Mouse (Mus musculus) neural tube, embryonic 14.5 days (tissue): Measurements from ENCODE around the gene Thpo. TPM values are rescaled to one million over a fixed set of nuclear protein-coding genes. Genes with fewer than 3 reads are reported as not detected.

Experiments
- ATAC-seq: fragments of 200-750 bp; cut with Nextera tagmentation; 2 replicates; pipeline ENCODE4 v1.8.0; 2017; ENCODE audit warnings: low read depth, mild to moderate bottlenecking, moderate TSS enrichment, moderate library complexity
- H3K27ac ChIP-seq: fragments of 300-500 bp; sonication (generic); 2 replicates; pipeline ENCODE4 v1.5.1; 2014; ENCODE audit warnings: low read depth, mild to moderate bottlenecking, control low read depth, low read length, moderate library complexity, mixed read lengths
- H3K27me3 ChIP-seq: fragments of 300-500 bp; sonication (generic); 2 replicates; pipeline ENCODE4 v1.6.1; 2014; ENCODE audit warnings: low read length; ENCODE audit not compliant: control insufficient read depth, insufficient read depth
- H3K36me3 ChIP-seq: fragments of 300-500 bp; sonication (generic); 2 replicates; pipeline ENCODE4 v1.6.1; 2014; ENCODE audit warnings: low read length, mixed read lengths; ENCODE audit not compliant: control insufficient read depth, insufficient read depth
- H3K4me1 ChIP-seq: fragments of 300-500 bp; sonication (generic); 2 replicates; pipeline ENCODE4 v1.6.1; 2014; ENCODE audit warnings: low read length; ENCODE audit not compliant: control insufficient read depth, insufficient read depth
- H3K4me2 ChIP-seq: fragments of 300-500 bp; sonication (generic); 2 replicates; pipeline ENCODE4 v1.6.1; 2014; ENCODE audit warnings: mild to moderate bottlenecking, low read depth, low read length, control low read depth
- H3K4me3 ChIP-seq: fragments of 300-500 bp; sonication (generic); 2 replicates; pipeline ENCODE4 v1.5.1; 2014; ENCODE audit warnings: low read depth, low read length, control low read depth, mixed read lengths
- H3K9ac ChIP-seq: fragments of 300-500 bp; sonication (generic); replicated peaks from 2 replicates; pipeline ENCODE4 v1.6.1; 2014; ENCODE audit warnings: low read depth, mild to moderate bottlenecking, control low read depth, low read length, mixed read lengths
- H3K9me3 ChIP-seq: fragments of 300-500 bp; sonication (generic); 2 replicates; pipeline ENCODE4 v1.6.1; 2016; ENCODE audit warnings: low read length; ENCODE audit not compliant: control insufficient read depth
- WGBS: fragments of 180-500 bp; shearing (Covaris S2); extraction: QIAGEN DNeasy Blood & Tissue Kit; methylation state at CpG from one replicate; pipeline ENCODE4 v1.1.7; 2014; 5-methylcytosine and 5-hydroxymethylcytosine counted together
- polyA plus RNA-seq: library from polyadenylated mRNA; unstranded; fragments of >200 nt; fragmentation: Nextera tagmentation; extraction: Ambion mirVana; gene quantifications from 2 replicates; pipeline ENCODE4 v1.2.1, GENCODE M21; 2014

Gene Thpo
- polyA plus RNA-seq, 1 experiment from 2014 or later: 1.6 TPM

DNA sequence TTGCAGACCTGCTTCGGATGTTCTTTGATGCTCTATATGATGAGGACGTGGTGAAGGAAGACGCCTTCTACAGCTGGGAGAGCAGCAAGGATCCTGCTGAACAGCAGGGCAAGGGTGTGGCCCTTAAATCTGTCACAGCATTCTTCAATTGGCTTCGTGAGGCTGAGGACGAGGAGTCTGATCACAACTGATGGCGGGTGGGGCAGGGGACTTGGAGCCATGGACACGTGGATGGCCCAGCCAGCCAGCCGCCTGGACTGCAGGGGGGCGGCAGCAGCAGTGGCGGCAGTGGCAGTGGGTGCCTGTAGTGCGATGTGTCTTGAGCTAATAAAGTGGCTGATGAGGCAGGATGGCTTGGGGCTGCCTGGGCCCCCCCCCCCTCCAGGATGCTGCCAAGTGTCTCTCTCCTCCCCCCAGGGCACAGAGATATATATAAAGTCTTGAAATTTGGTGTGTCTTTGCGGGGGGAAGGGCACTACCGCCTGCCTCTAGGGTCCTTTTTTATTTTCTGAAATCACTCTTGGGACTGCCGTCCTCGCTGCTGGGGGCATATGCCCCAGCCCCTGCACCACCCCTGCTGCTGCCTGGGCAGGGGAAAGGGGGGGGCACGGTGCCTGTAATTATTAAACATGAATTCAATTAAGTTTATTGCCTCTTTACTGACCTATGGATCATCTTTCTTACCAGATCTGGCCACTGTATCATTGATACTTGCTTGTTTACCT, 41.9 kb downstream of the Thpo start:
- peak overlapping the region; percentile 86 for H3K4me2 ChIP-seq
- H3K9me3 ChIP-seq: no peaks in the 10 kb centered on the region
- peaks cover 31% of the 10 kb centered on the region for H3K36me3 ChIP-seq
- H3K27ac ChIP-seq: peak overlapping the region; percentile 94
- H3K4me1 ChIP-seq: peaks cover 35% of the 10 kb centered on the region
- 35% methylated on average over 16 of the region's 16 CpGs for WGBS
- H3K4me3 ChIP-seq: no peak overlapping the region
- ATAC-seq: no peak
- H3K9ac ChIP-seq: no peak overlapping the region
- H3K27me3 ChIP-seq: no peaks in the 10 kb centered on the region

DNA sequence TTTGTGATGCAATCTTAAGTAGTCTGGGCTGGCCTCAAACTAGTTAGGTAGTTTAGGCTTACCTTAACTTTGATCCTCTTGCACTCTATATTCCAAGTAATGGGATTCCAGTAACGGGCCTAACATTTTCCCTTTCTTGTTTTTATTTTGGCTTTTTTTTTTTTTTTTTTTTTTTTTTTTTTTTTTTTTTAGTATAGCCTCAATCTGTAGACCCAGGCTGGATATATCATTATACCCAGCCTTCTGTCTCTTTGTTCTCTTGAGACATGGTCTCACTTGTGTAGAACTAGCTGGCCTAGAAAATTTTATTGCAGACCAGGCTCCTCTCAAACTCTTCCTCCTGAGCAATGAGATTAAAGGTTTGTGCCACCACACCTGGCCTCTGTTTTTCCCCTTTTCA, 42.7 kb downstream of the Thpo start:
- H3K27ac ChIP-seq: no peak overlapping the region

DNA sequence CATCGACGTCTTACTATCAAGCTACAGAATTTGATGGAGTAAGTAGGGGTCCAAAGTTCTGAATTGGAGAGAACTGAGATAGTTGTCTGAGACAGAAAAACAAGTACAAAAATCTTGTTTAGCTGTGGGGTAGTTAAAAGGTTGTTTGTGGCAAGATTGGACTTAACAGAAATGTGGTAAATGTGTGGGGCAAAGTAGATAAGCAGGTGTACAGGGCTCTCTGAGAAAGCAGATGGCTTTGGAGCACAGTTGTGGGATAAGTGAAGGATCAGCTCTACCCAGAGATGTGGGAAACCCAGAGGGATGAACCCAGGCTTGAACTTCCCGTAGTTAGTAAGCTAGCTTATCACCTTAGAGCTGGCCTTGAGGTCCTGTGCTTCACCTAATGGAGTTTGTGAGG, 43.5 kb downstream of the Thpo start:
- Histone ChIP-seq H3K4me1 (peaks cover 25% of the 10 kb centered on the region), H3K4me2 (no peak overlapping the region)

More for the DNA sequence above, 42.7 kb downstream of the Thpo start:
- Histone ChIP-seq H3K9ac (no peak overlapping the region), H3K4me3 (no peak overlapping the region), H3K36me3 (peaks cover 38% of the 10 kb centered on the region), H3K4me2 (no peak overlapping the region), H3K9me3 (no peaks in the 10 kb centered on the region), H3K27me3 (no peaks in the 10 kb centered on the region), H3K4me1 (peaks cover 33% of the 10 kb centered on the region)
- ATAC-seq: no peak
- whole genome bisulfite sequencing: 72% methylated on average over 1 of the region's 1 CpGs

DNA sequence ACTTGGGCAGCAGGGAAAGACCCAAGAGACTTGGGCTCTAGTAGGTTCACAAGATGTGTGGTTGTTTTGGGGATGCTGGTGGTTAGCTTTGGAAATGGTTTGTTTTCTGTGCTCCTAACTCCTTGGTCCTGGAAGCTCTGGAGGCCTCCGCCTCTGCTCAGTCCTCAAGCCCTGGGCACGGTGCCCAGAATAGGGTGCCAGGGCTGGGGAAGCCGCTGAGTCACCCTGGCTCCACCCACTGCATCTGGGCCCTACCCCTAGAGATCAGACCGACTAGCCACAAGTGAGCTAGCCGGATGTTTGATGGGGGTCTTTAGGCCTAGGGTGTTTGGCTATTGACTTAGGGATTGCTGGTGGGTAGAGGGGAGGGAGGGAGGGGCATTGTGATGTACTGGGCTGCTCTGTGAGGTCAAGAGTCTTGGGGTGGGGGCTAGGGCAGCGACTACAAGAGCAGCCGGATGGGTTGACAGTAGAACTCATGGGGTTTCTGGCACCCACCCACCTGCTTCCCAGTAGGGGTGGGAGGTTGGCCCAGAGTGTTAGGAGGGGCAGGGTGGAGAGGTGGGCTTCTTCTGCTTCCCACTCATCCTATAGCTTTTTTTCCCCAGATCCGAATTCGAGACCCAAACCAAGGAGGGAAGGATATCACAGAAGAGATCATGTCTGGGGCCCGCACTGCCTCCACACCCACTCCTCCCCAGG, 56.2 kb downstream of the Thpo start:
- 81% methylated on average over 10 of the region's 10 CpGs for WGBS
- Histone ChIP-seq H3K36me3 (peaks cover 71% of the 10 kb centered on the region), H3K4me1 (peaks cover 13% of the 10 kb centered on the region), H3K4me2 (no peak overlapping the region), H3K4me3 (no peak overlapping the region), H3K27ac (no peak overlapping the region), H3K9ac (no peak overlapping the region), H3K27me3 (no peaks in the 10 kb centered on the region), H3K9me3 (no peaks in the 10 kb centered on the region)
- no peak for ATAC-seq

More for the DNA sequence above, 43.5 kb downstream of the Thpo start:
- 91% methylated on average over 3 of the region's 3 CpGs for WGBS
- peaks cover 46% of the 10 kb centered on the region for H3K36me3 ChIP-seq
- H3K9me3 ChIP-seq: no peaks in the 10 kb centered on the region
- no peak overlapping the region for H3K27ac ChIP-seq
- H3K4me3 ChIP-seq: no peak overlapping the region
- no peak for ATAC-seq
- H3K9ac ChIP-seq: no peak overlapping the region
- H3K27me3 ChIP-seq: no peaks in the 10 kb centered on the region

DNA sequence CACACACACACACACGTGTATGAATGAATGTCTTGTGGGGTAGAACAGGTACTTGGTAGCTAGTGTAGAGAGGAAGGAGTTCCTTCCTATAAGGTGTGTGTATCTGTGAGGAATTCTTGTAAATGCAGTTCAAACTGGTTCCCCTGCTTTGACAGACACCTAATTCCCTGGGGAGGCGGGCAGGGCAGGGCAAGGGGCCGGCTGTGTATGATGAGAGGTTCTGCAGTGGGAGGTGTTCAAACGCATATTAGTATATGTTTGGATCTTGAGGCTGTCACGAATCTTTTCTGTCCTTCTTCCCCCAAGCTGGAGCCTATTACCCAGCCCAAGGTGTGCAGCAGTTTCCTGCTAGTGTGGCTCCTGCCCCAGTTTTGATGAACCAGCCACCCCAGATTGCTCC, 56.9 kb downstream of the Thpo start:
- peaks cover 13% of the 10 kb centered on the region for H3K4me1 ChIP-seq
- no peaks in the 10 kb centered on the region for H3K9me3 ChIP-seq
- ATAC-seq: no peak
- 87% methylated on average over 5 of the region's 5 CpGs for WGBS
- H3K4me3 ChIP-seq: no peak overlapping the region
- H3K9ac ChIP-seq: no peak overlapping the region
- H3K4me2 ChIP-seq: no peak overlapping the region
- no peaks in the 10 kb centered on the region for H3K27me3 ChIP-seq
- no peak overlapping the region for H3K27ac ChIP-seq
- H3K36me3 ChIP-seq: peaks cover 66% of the 10 kb centered on the region

DNA sequence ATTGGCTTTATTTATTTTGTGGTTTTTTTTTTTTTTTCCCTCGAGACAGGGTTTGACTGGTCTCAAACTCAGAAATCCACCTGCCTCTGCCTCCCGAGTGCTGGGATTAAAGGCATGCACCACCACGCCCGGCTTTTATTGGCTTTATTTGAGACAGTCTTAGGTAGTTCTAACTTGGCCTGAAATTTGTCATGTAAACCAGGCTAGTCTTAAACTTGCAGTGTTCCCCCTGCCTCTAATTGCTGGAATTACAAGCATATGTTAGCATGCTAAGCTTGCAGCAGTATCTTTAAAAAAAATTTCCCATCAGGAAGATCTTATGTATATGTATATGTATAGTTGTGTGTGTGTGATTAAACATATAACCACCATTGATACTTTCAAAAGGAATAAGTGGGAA, 57.6 kb downstream of the Thpo start:
- no peaks in the 10 kb centered on the region for H3K9me3 ChIP-seq
- H3K27ac ChIP-seq: no peak overlapping the region
- no peaks in the 10 kb centered on the region for H3K27me3 ChIP-seq
- peaks cover 13% of the 10 kb centered on the region for H3K4me1 ChIP-seq
- ATAC-seq: no peak
- H3K9ac ChIP-seq: no peak overlapping the region
- WGBS: 92% methylated on average over 4 of the region's 4 CpGs
- peaks cover 59% of the 10 kb centered on the region for H3K36me3 ChIP-seq
- H3K4me3 ChIP-seq: no peak overlapping the region
- no peak overlapping the region for H3K4me2 ChIP-seq

DNA sequence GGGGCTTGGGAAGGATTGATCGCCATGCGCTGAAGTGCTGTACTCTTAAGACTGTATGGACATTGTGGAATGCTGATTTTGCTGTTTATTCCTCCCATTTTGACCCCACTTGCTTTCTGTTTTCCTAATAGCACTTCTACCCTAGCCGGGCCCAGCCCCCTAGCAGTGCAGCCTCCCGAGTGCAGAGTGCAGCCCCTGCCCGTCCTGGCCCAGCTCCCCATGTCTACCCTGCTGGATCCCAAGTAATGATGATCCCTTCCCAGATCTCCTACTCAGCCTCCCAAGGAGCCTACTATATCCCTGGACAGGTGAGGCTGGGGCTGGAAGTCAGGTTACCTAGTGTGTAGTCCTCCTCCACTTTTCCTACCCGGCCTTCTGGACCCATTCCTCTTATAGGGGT, 59.1 kb downstream of the Thpo start:
- no peak overlapping the region for H3K4me2 ChIP-seq
- no peaks in the 10 kb centered on the region for H3K27me3 ChIP-seq
- no peak for ATAC-seq
- peaks cover 45% of the 10 kb centered on the region for H3K36me3 ChIP-seq
- no peak overlapping the region for H3K27ac ChIP-seq
- no peak overlapping the region for H3K4me3 ChIP-seq
- no peaks in the 10 kb centered on the region for H3K9me3 ChIP-seq
- no peak overlapping the region for H3K9ac ChIP-seq
- peaks cover 13% of the 10 kb centered on the region for H3K4me1 ChIP-seq
- WGBS: 92% methylated on average over 6 of the region's 6 CpGs

Other genes with a start within 250 kb of the Thpo start
- gene Eif2b5, start 235.7 kb downstream of the Thpo start, polyA plus RNA-seq: 84.9 and 108 TPM in 2 replicates
- 39.7 and 40.6 TPM in 2 replicates for gene Dvl3, start 217.5 kb downstream of the Thpo start, polyA plus RNA-seq
- gene Ap2m1, start 199.0 kb downstream of the Thpo start, polyA plus RNA-seq: 1,186 and 1,271 TPM in 2 replicates
- gene Abcf3, start 185.9 kb downstream of the Thpo start, polyA plus RNA-seq: 72.6 and 82.2 TPM in 2 replicates
- gene Vwa5b2, start 145.0 kb downstream of the Thpo start, polyA plus RNA-seq: 27.1 and 40.4 TPM in 2 replicates
- gene Eef1akmt4, start 122.9 kb downstream of the Thpo start, polyA plus RNA-seq: 9.9 and 10.5 TPM in 2 replicates
- not detected in 2 replicates for gene Gm49333, start 122.9 kb downstream of the Thpo start, polyA plus RNA-seq
- gene Alg3, start 122.8 kb downstream of the Thpo start, polyA plus RNA-seq: 43.7 and 44.6 TPM in 2 replicates
- 48.8 and 69.4 TPM in 2 replicates for gene Camk2n2, start 113.2 kb downstream of the Thpo start, polyA plus RNA-seq
- 14.2 and 16.4 TPM in 2 replicates for gene Ece2, start 104.7 kb downstream of the Thpo start, polyA plus RNA-seq
- gene Psmd2, start 82.9 kb downstream of the Thpo start, polyA plus RNA-seq: 314 and 366 TPM in 2 replicates
- 112 and 134 TPM in 2 replicates for gene Eif4g1, start 66.2 kb downstream of the Thpo start, polyA plus RNA-seq
- 42.5 and 48.2 TPM in 2 replicates for gene Fam131a, start 41.3 kb downstream of the Thpo start, polyA plus RNA-seq
- 91.4 and 100 TPM in 2 replicates for gene Polr2h, start 16.8 kb downstream of the Thpo start, polyA plus RNA-seq
- gene Clcn2, start 16.8 kb downstream of the Thpo start, polyA plus RNA-seq: 30.7 and 31.3 TPM in 2 replicates
- gene Chrd, start 1.4 kb downstream of the Thpo start, polyA plus RNA-seq: 6.6 and 7.0 TPM in 2 replicates